Mouse (Mus musculus): ENCODE results near the gene Lmln.

DNA sequence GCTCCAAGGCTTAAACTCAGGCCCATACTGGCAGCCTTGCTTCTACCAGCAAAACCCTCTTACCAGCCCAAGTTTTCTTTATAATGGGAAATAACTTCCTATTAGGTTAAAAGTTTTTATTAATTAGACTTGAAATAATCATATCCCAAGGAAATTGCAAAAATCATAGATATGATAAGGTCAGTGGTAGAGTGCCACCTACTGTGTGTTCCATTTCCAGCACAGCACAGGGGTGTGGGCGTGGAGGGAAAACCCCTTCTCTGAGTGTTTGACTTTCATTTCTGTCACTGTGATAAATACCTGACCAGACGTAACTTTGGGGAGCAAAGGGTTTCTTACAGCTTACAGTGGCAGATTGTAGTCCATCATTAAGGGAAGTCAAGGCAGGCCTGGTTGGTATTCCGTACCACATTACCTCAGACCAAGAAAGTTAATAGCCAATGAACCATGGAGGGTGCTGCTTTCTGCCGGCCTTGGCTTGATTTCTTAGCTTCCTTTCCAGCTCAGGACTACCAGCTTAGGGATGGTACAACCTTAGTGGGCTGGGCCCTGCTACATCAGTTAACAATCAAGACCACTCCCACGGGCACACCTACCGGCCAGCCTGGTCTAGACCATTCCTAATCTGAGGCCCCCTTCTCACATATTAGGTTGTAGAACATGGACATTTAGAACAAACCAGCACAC lies 10.7 kb downstream of the Lmln start:
- TF ChIP-seq GATA1 (IDR thresholded peaks at IDR 0.05; ENCODE audit: borderline replicate concordance, low read length) (no peak), FLI1 (IDR thresholded peaks at IDR 0.05; ENCODE audit: low read length) (no peak)
